Mouse (Mus musculus): Measurements from ENCODE around the gene Pcbp3.
A peak's percentile ranks its signal among the peaks of the same experiment; 100 is the strongest.

The Pcbp3 gene

GRCm38 (mm10) chr10:76801237-76801641 is 160.4 kb downstream of the Pcbp3 start:
- DNase-seq (ENCODE audit: low spot score in 2 of 2) = peak; percentile 12 to 24

- DNase-seq (ENCODE audit: low spot score in 2 of 2) = no peak
Measured at GRCm38 (mm10) chr10:76798751-76799585, 162.7 kb downstream of the Pcbp3 start.

GRCm38 (mm10) chr10:76794102-76794501 is 167.6 kb downstream of the Pcbp3 start:
- no peak for DNase-seq (ENCODE audit: low spot score in 2 of 2)

GRCm38 (mm10) chr10:76791475-76791874 is 170.2 kb downstream of the Pcbp3 start:
- peak; percentile 31 to 60 for DNase-seq (ENCODE audit: low spot score in 2 of 2)

- DNase-seq (ENCODE audit: low spot score in 2 of 2) = no peak
Measured at GRCm38 (mm10) chr10:76789885-76790284, 171.8 kb downstream of the Pcbp3 start.

GRCm38 (mm10) chr10:76785312-76785711 is 176.4 kb downstream of the Pcbp3 start:
- DNase-seq (ENCODE audit: low spot score in 2 of 2) = no peak

GRCm38 (mm10) chr10:76779225-76779624 is 182.5 kb downstream of the Pcbp3 start:
- no peak for DNase-seq (ENCODE audit: low spot score in 2 of 2)

GRCm38 (mm10) chr10:76771624-76772023 is 190.1 kb downstream of the Pcbp3 start:
- DNase-seq (ENCODE audit: low spot score in 2 of 2) = no peak

GRCm38 (mm10) chr10:76771086-76771485 is 190.6 kb downstream of the Pcbp3 start:
- DNase-seq (ENCODE audit: low spot score in 2 of 2) = no peak

GRCm38 (mm10) chr10:76769581-76769980 is 192.1 kb downstream of the Pcbp3 start:
- DNase-seq (ENCODE audit: low spot score in 2 of 2) = no peak

- DNase-seq (ENCODE audit: low spot score in 2 of 2) = no peak
Measured at GRCm38 (mm10) chr10:76766196-76766595, 195.5 kb downstream of the Pcbp3 start.

GRCm38 (mm10) chr10:76764927-76765326 is 196.8 kb downstream of the Pcbp3 start:
- DNase-seq (ENCODE audit: low spot score in 2 of 2) = no peak

- no peak for DNase-seq (ENCODE audit: low spot score in 2 of 2)
Measured at GRCm38 (mm10) chr10:76763016-76763415, 198.7 kb downstream of the Pcbp3 start.

GRCm38 (mm10) chr10:76762411-76762810 is 199.3 kb downstream of the Pcbp3 start:
- no peak for DNase-seq (ENCODE audit: low spot score in 2 of 2)

- no peak for DNase-seq (ENCODE audit: low spot score in 2 of 2)
Measured at GRCm38 (mm10) chr10:76759878-76760277, 201.8 kb downstream of the Pcbp3 start.

- no peak for DNase-seq (ENCODE audit: low spot score in 2 of 2)
Measured at GRCm38 (mm10) chr10:76753640-76754039, 208.0 kb downstream of the Pcbp3 start.

GRCm38 (mm10) chr10:76744267-76744666 is 217.4 kb downstream of the Pcbp3 start:
- DNase-seq (ENCODE audit: low spot score in 2 of 2) = peak; percentile 48 to 54

GRCm38 (mm10) chr10:76736764-76737163 is 224.9 kb downstream of the Pcbp3 start:
- no peak for DNase-seq (ENCODE audit: low spot score in 2 of 2)

- DNase-seq (ENCODE audit: low spot score in 2 of 2) = peak; percentile 86 to 87
Measured at GRCm38 (mm10) chr10:76734979-76735378, 226.7 kb downstream of the Pcbp3 start.

- DNase-seq (ENCODE audit: low spot score in 2 of 2) = no peak
Measured at GRCm38 (mm10) chr10:76733677-76734068, 228.0 kb downstream of the Pcbp3 start.

- peak; percentile 68 to 76 for DNase-seq (ENCODE audit: low spot score in 2 of 2)
Measured at GRCm38 (mm10) chr10:76732881-76733676, 228.6 kb downstream of the Pcbp3 start.

- no peak for DNase-seq (ENCODE audit: low spot score in 2 of 2)
Measured at GRCm38 (mm10) chr10:76732391-76732790, 229.3 kb downstream of the Pcbp3 start.
